Mouse (Mus musculus) heart, adult 2 months (tissue): Measurements from ENCODE around the gene Serpina16. TPM values are rescaled to one million over a fixed set of nuclear protein-coding genes. Genes with fewer than 3 reads are reported as not detected.

ENCODE experiments used
- DNase-seq, 2 experiments: peaks; one replicate each; pipeline ENCODE4 v3.0.0; 2021
- H3K27ac ChIP-seq: fragments of 200-600 bp; 2 replicates; pipeline ENCODE4 v1.8.1; 2022
- H3K27me3 ChIP-seq: fragments of 200-500 bp; 2 replicates; pipeline ENCODE4 v1.6.1; 2012; ENCODE audit warnings: mild to moderate bottlenecking, low read length, inconsistent platforms, mixed read lengths; ENCODE audit not compliant: control insufficient read depth, insufficient read depth
- H3K36me3 ChIP-seq: fragments of 200-500 bp; 2 replicates; pipeline ENCODE4 v1.6.1; 2012; ENCODE audit warnings: low read length, inconsistent platforms; ENCODE audit not compliant: control insufficient read depth, insufficient read depth
- H3K4me1 ChIP-seq: fragments of 200-500 bp; 2 replicates; pipeline ENCODE4 v1.6.1; 2011; ENCODE audit warnings: low read length; ENCODE audit not compliant: control insufficient read depth, insufficient read depth
- H3K4me3 ChIP-seq: fragments of 200-600 bp; 2 replicates; pipeline ENCODE4 v1.8.1; 2022
- H3K79me2 ChIP-seq: fragments of 200-500 bp; replicated peaks from 2 replicates; pipeline ENCODE4 v1.6.1; 2012; ENCODE audit warnings: mild to moderate bottlenecking, inconsistent platforms, low read length, moderate library complexity, mixed read lengths; ENCODE audit not compliant: control insufficient read depth, insufficient read depth
- H3K9ac ChIP-seq: fragments of 200-500 bp; 2 replicates; pipeline ENCODE4 v1.6.1; 2012; ENCODE audit warnings: low read depth, mild to moderate bottlenecking, control low read depth, inconsistent platforms, low read length, mixed read lengths
- CTCF ChIP-seq: fragments of 200-600 bp; IDR thresholded peaks from 2 replicates; pipeline ENCODE4 v1.8.1; 2022; ENCODE audit warnings: antibody characterized with exemption, mild to moderate bottlenecking, moderate library complexity
- EP300 ChIP-seq: fragments of 200-500 bp; IDR thresholded peaks from 2 replicates; pipeline ENCODE4 v1.6.1; 2011; ENCODE audit warnings: low read depth, low read length, control low read depth; ENCODE audit not compliant: insufficient read depth
- POLR2A ChIP-seq: fragments of 200-500 bp; IDR thresholded peaks from 2 replicates; pipeline ENCODE4 v1.6.1; 2011; ENCODE audit warnings: mild to moderate bottlenecking, low read depth, low read length, control low read depth; ENCODE audit not compliant: insufficient read depth
- WGBS: fragments of 180-500 bp; shearing (Covaris S2); methylation state at CpG from one replicate; pipeline ENCODE4 v1.1.7; 2018; 5-methylcytosine and 5-hydroxymethylcytosine counted together
- intact Hi-C: fragments of 180-260 bp; cut with DNase I; formaldehyde crosslinking; loops from one replicate; pipeline ENCODE4 v1.15.1; 2025
- long read RNA-seq: library from polyadenylated mRNA; stranded (forward); transcript quantifications from one replicate; pipeline ENCODE4 v2.0.0, GENCODE M21; 2021
- polyA plus RNA-seq: library from polyadenylated mRNA; depleted of rRNA; stranded (reverse); fragments of >200 nt; gene quantifications from 2 replicates; pipeline ENCODE4 v1.2.3, GENCODE M21; 2012; rRNA removed
- total RNA-seq, 2 experiments: library from RNA; stranded (reverse); gene quantifications; 2 replicates each; pipeline ENCODE4 v1.2.3; 2021

Gene Serpina16
- total RNA-seq (not detected), polyA plus RNA-seq (not detected in 2 replicates)
- long read RNA-seq = 0 reads

DNA sequence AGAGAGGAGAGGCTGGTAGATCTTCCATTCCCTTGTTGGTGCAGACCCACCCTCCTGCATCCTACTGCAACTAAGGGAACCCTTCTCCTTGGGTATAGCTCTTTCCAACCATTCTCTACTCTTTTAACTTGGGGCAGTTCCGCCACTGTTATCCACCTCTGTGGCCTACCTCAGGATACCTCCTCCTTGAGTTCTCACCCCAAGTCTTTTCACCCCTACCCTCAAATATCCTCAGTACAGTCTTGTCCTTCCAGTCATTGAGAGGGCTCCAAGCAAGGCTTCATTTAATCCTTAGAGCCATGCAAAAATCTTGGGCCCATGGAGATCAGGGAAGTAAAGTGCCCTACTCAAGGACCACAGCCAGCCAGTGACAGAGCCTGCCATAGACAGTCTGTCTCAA is at the start of gene Serpina16:
Gene Serpina16 (minus strand): TSS at position 101 of the 400 bp plus-strand sequence.
- 85% methylated on average over 1 of the region's 1 CpGs for WGBS
- H3K79me2 ChIP-seq = no peaks in the 10 kb centered on the region
- H3K36me3 ChIP-seq = no peaks in the 10 kb centered on the region
- no peak within 1 kb of the TSS for H3K9ac ChIP-seq
- no peak for DNase-seq
- H3K27me3 ChIP-seq = no peaks in the 10 kb centered on the region
- TF ChIP-seq EP300 = no peak
- no peak for TF ChIP-seq POLR2A
- no peak for TF ChIP-seq CTCF
- intact Hi-C loops = no loop called here
- H3K27ac ChIP-seq = no peak within 1 kb of the TSS
- H3K4me3 ChIP-seq = no peak within 1 kb of the TSS
- H3K4me1 ChIP-seq = no peaks in the 10 kb centered on the region

DNA sequence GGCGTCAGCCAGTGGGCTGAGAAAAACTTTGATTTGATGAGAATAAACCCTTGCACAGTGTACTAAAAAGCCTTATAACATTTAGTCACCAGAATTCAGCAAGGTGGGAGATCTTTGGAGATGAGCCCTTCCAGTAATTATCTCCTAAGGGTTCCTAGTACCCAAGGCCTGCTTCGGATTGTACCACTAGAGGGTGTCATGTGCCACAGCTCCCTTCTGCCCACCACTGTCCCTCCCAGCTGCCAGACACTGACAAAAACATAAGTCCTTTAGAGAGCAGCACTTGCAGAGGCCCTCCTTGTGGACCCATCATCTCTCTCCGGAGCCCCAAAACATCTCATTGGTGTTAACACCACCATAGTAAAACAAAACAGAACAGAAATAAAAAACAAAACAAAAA is 35.6 kb upstream of the Serpina16 start:
- no peak for TF ChIP-seq CTCF
- TF ChIP-seq POLR2A = no peak
- no peak for TF ChIP-seq EP300
- no peaks in the 10 kb centered on the region for H3K27me3 ChIP-seq
- intact Hi-C loops = no loop called here
- no peaks in the 10 kb centered on the region for H3K79me2 ChIP-seq
- H3K9ac ChIP-seq = no peak overlapping the region
- H3K4me1 ChIP-seq = no peaks in the 10 kb centered on the region
- H3K27ac ChIP-seq = no peak overlapping the region
- no peak overlapping the region for H3K4me3 ChIP-seq
- no peaks in the 10 kb centered on the region for H3K36me3 ChIP-seq
- WGBS = 72% methylated on average over 3 of the region's 3 CpGs
- DNase-seq = no peak

DNA sequence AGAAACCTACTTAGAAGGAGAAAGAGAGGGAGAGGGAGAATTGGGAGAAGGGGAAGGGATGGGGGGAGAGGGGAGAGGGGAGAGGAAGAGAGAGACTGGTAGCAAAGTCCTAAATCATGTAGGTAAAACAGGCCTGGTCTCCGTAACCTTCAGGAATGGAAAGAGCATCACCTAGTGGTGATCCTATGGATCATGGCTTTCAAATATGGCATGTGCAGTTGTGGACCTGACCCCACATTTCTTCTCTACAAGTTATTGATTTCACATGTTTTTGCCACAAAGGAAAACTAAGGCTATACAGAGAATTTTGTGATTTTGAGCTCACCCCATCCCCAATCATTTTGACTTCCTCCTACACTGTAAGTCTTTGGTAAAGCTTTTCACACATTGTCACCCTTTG is 34.5 kb upstream of the Serpina16 start:
- no peak overlapping the region for H3K27ac ChIP-seq
- intact Hi-C loops = no loop called here
- TF ChIP-seq POLR2A (no peak), CTCF (peak; percentile 41), EP300 (no peak)
- H3K9ac ChIP-seq = no peak overlapping the region
- H3K36me3 ChIP-seq = no peaks in the 10 kb centered on the region
- no peaks in the 10 kb centered on the region for H3K27me3 ChIP-seq
- no peak for DNase-seq
- no peak overlapping the region for H3K4me3 ChIP-seq
- 79% methylated on average over 1 of the region's 1 CpGs for WGBS
- no peaks in the 10 kb centered on the region for H3K79me2 ChIP-seq
- H3K4me1 ChIP-seq = no peaks in the 10 kb centered on the region

DNA sequence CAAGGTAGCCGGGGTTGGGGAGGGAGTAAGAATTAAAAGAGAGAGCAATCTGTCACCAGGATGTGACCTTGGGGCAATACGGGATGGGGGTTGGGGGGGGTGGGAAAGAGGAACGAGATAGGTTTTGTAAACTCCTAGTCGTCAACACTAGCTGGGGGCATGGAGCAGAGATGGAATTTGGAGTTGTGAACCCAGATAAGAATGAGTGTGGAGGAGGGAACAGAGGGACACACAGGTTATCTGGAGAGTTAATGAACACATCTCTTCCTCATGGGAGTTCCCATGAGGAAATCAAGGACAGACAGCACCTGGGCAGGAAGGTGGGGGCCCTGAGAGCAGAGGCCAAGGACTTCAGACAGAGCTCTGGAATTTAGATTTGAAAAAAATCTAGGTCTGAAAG is 30.2 kb upstream of the Serpina16 start:
- no peak overlapping the region for H3K27ac ChIP-seq
- H3K9ac ChIP-seq = no peak overlapping the region
- DNase-seq = no peak
- H3K27me3 ChIP-seq = no peaks in the 10 kb centered on the region
- H3K79me2 ChIP-seq = no peaks in the 10 kb centered on the region
- intact Hi-C loops = no loop called here
- H3K4me3 ChIP-seq = no peak overlapping the region
- no peaks in the 10 kb centered on the region for H3K36me3 ChIP-seq
- H3K4me1 ChIP-seq = no peaks in the 10 kb centered on the region
- TF ChIP-seq CTCF (no peak), EP300 (no peak), POLR2A (no peak)
- WGBS = 33% methylated on average over 4 of the region's 4 CpGs

DNA sequence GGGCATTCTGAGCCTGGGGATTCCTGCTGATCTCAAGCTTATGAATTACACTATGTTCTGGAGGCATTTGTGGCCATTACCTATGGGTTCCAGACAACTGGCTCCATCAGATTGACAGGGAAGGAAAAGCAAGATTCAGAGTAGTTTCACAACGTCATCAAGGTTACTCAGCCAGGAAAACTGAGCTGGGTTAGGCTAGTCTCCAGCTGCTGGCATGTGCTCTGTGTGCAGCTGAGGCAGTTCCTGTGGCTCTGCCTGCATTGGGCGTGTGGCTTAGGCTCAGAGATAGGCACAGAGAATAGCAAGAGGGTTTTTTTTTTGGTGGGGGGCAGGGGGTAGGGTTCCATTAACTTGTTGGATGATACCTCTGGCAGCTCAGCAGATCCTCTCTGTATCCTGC is 29.6 kb upstream of the Serpina16 start:
- intact Hi-C loops = no loop called here
- no peaks in the 10 kb centered on the region for H3K4me1 ChIP-seq
- WGBS = 32% methylated on average over 2 of the region's 2 CpGs
- H3K27ac ChIP-seq = no peak overlapping the region
- no peaks in the 10 kb centered on the region for H3K27me3 ChIP-seq
- DNase-seq = no peak
- no peak overlapping the region for H3K4me3 ChIP-seq
- TF ChIP-seq EP300 (no peak), POLR2A (no peak), CTCF (no peak)
- H3K9ac ChIP-seq = no peak overlapping the region
- H3K36me3 ChIP-seq = no peaks in the 10 kb centered on the region
- no peaks in the 10 kb centered on the region for H3K79me2 ChIP-seq

DNA sequence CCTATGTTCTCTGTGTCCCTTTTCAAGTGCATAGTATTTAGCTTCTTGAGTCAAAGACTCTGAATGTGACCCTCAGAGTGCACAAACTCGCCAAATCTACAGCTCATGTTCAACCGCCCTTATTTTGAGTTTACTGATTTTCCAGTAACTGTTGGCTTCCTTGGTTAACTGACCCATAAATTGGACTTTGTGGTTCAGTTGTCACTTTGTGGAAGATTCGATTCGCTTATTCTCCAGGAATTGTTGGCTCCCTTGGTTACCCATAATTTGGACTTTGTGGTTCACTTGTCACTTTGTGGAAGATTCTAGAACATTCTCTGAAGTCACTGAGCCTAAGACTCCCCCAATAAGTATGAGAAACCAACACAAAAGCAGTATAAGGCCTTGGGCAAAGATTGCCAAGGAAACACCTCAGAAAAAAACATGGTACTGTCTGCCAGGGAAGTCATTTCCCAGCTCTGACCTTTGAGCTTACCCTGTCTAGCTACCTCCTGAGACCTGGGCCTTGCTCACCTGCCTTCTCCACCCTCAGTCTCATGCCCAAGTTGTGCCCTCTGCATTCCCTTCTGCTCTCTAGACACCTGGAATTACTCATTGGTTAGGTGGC is 24.3 kb upstream of the Serpina16 start:
- no peak overlapping the region for H3K4me3 ChIP-seq
- no peak overlapping the region for H3K9ac ChIP-seq
- no peak for DNase-seq
- intact Hi-C loops = no loop called here
- no peaks in the 10 kb centered on the region for H3K79me2 ChIP-seq
- H3K4me1 ChIP-seq = no peaks in the 10 kb centered on the region
- 79% methylated on average over 4 of the region's 4 CpGs for WGBS
- no peak for TF ChIP-seq EP300
- TF ChIP-seq POLR2A = no peak
- TF ChIP-seq CTCF = no peak
- no peaks in the 10 kb centered on the region for H3K36me3 ChIP-seq
- H3K27ac ChIP-seq = no peak overlapping the region
- no peaks in the 10 kb centered on the region for H3K27me3 ChIP-seq
